Mouse (Mus musculus): ENCODE data around the gene Tnfrsf23. TPM values are rescaled to one million over a fixed set of nuclear protein-coding genes. Genes with fewer than 3 reads are reported as not detected.

Tnfrsf23 gene
- polyA plus RNA-seq, 1 experiment from 2014 or later, result 0.38 TPM

GRCm38 (mm10) chr7:143625151-143625550 is 60.5 kb downstream of the Tnfrsf23 start:
- Histone ChIP-seq H3K4me3 (no peak overlapping the region), H3K4me1 (no peaks in the 10 kb centered on the region), H3K36me3 (no peaks in the 10 kb centered on the region), H3K27me3 (ENCODE audit: low read depth, poor library complexity, severe bottlenecking) (no peaks in the 10 kb centered on the region), H3K9me3 (replicated peaks) (no peaks in the 10 kb centered on the region), H3K27ac (replicated peaks) (no peak overlapping the region)
- 79% methylated on average over 5 of the region's 5 CpGs for WGBS
- DNase-seq (ENCODE audit: low spot score), result no peak

- Histone ChIP-seq H3K4me3 (no peak overlapping the region), H3K9me3 (replicated peaks) (no peaks in the 10 kb centered on the region), H3K4me1 (no peaks in the 10 kb centered on the region), H3K36me3 (no peaks in the 10 kb centered on the region), H3K27ac (replicated peaks) (no peak overlapping the region), H3K27me3 (ENCODE audit: low read depth, poor library complexity, severe bottlenecking) (no peaks in the 10 kb centered on the region)
- DNase-seq (ENCODE audit: low spot score), result no peak
- WGBS, result 87% methylated on average over 3 of the region's 3 CpGs
Measured at GRCm38 (mm10) chr7:143624561-143624960, 61.1 kb downstream of the Tnfrsf23 start.

GRCm38 (mm10) chr7:143620951-143621350 is 64.7 kb downstream of the Tnfrsf23 start:
- H3K4me3 ChIP-seq, result no peak overlapping the region

More at GRCm38 (mm10) chr7:143620951-143621350, 64.7 kb downstream of the Tnfrsf23 start:
- Histone ChIP-seq H3K36me3 (no peaks in the 10 kb centered on the region), H3K4me1 (no peaks in the 10 kb centered on the region), H3K9me3 (replicated peaks) (no peaks in the 10 kb centered on the region), H3K27me3 (ENCODE audit: low read depth, poor library complexity, severe bottlenecking) (no peaks in the 10 kb centered on the region), H3K27ac (replicated peaks) (no peak overlapping the region)
- DNase-seq (ENCODE audit: low spot score), result no peak
- 69% methylated on average over 1 of the region's 1 CpGs for WGBS

Other genes starting within 250 kb of the Tnfrsf23 start
- 329 and 443 TPM in 2 replicates for gene Cdkn1c, start 224.8 kb downstream of the Tnfrsf23 start, polyA plus RNA-seq (2016; fragmentation: Nextera tagmentation; extraction: Ambion mirVana)
- 0.17 and 0.20 TPM in 2 replicates for gene Slc22a18, start 212.1 kb downstream of the Tnfrsf23 start, polyA plus RNA-seq (2016; fragmentation: Nextera tagmentation; extraction: Ambion mirVana)
- gene Phlda2, start 182.7 kb downstream of the Tnfrsf23 start, polyA plus RNA-seq (2016; fragmentation: Nextera tagmentation; extraction: Ambion mirVana), result 0.43 and 0.96 TPM in 2 replicates
- gene Nap1l4, start 136.8 kb downstream of the Tnfrsf23 start, polyA plus RNA-seq (2016; fragmentation: Nextera tagmentation; extraction: Ambion mirVana), result 382 and 401 TPM in 2 replicates
- gene Cars, start 85.8 kb downstream of the Tnfrsf23 start, polyA plus RNA-seq (2016; fragmentation: Nextera tagmentation; extraction: Ambion mirVana), result 82.0 and 86.7 TPM in 2 replicates
- gene Tnfrsf26, start 57.1 kb downstream of the Tnfrsf23 start, polyA plus RNA-seq (2016; fragmentation: Nextera tagmentation; extraction: Ambion mirVana), result 0.29 and 0.41 TPM in 2 replicates
- gene Tnfrsf22, start 36.2 kb downstream of the Tnfrsf23 start, polyA plus RNA-seq (2016; fragmentation: Nextera tagmentation; extraction: Ambion mirVana), result 9.3 and 9.9 TPM in 2 replicates
- 11.1 and 16.3 TPM in 2 replicates for gene Osbpl5, start 71.1 kb upstream of the Tnfrsf23 start, polyA plus RNA-seq (2016; fragmentation: Nextera tagmentation; extraction: Ambion mirVana)
- not detected in 2 replicates for gene Mrgprg, start 81.1 kb upstream of the Tnfrsf23 start, polyA plus RNA-seq (2016; fragmentation: Nextera tagmentation; extraction: Ambion mirVana)
- 1.8 and 3.3 TPM in 2 replicates for gene Mrgpre, start 98.6 kb upstream of the Tnfrsf23 start, polyA plus RNA-seq (2016; fragmentation: Nextera tagmentation; extraction: Ambion mirVana)
- 10.3 and 10.4 TPM in 2 replicates for gene Nadsyn1, start 137.0 kb upstream of the Tnfrsf23 start, polyA plus RNA-seq (2016; fragmentation: Nextera tagmentation; extraction: Ambion mirVana)
- gene Dhcr7, start 137.3 kb upstream of the Tnfrsf23 start, polyA plus RNA-seq (2016; fragmentation: Nextera tagmentation; extraction: Ambion mirVana), result 105 and 107 TPM in 2 replicates
- gene Gm498, start 181.0 kb upstream of the Tnfrsf23 start, polyA plus RNA-seq (2016; fragmentation: Nextera tagmentation; extraction: Ambion mirVana), result not detected in 2 replicates